Mouse (Mus musculus) erythroblast, embryonic 14.5 days (primary cell): Measurements from ENCODE around the gene Ola1. TPM values are rescaled to one million over a fixed set of nuclear protein-coding genes. Genes with fewer than 3 reads are reported as not detected.

Experiments
- H3K27me3 ChIP-seq: 2 replicates; pipeline ENCODE4 v1.6.1; 2012; ENCODE audit warnings: inconsistent platforms; ENCODE audit not compliant: control insufficient read depth
- H3K36me3 ChIP-seq: 2 replicates; pipeline ENCODE4 v1.6.1; 2012; ENCODE audit warnings: mild to moderate bottlenecking, inconsistent platforms; ENCODE audit not compliant: control insufficient read depth
- H3K4me1 ChIP-seq: 2 replicates; pipeline ENCODE4 v1.6.1; 2012; ENCODE audit warnings: inconsistent platforms; ENCODE audit not compliant: control insufficient read depth
- H3K4me3 ChIP-seq: replicated peaks from 2 replicates; pipeline ENCODE3; 2012; ENCODE audit warnings: moderate library complexity, mild to moderate bottlenecking, inconsistent platforms
- H3K9me3 ChIP-seq: 2 replicates; pipeline ENCODE4 v1.6.1; 2012; ENCODE audit warnings: low read length, inconsistent platforms, mixed read lengths; ENCODE audit not compliant: control insufficient read depth
- GATA1 ChIP-seq: IDR thresholded peaks from 2 replicates; pipeline ENCODE4 v1.6.1; 2012; ENCODE audit warnings: low read length, inconsistent platforms, mixed read lengths
- TAL1 ChIP-seq: IDR thresholded peaks from 3 replicates; pipeline ENCODE4 v1.6.1; 2012; ENCODE audit warnings: low read length, inconsistent platforms, mixed read lengths
- polyA plus RNA-seq: library from polyadenylated mRNA; stranded (reverse); fragments of >175 nt; gene quantifications from 2 replicates; pipeline ENCODE4 v1.2.3, GENCODE M21; 2012

Ola1 gene
- polyA plus RNA-seq, 1 experiment = 3.4 TPM

GRCm38 (mm10) chr2:73047061-73047741, 171.5 kb downstream of the Ola1 start:
- H3K4me3 ChIP-seq = no peak overlapping the region
- no peaks in the 10 kb centered on the region for H3K36me3 ChIP-seq
- no peaks in the 10 kb centered on the region for H3K9me3 ChIP-seq
- H3K27me3 ChIP-seq = peaks cover 15% of the 10 kb centered on the region
- TF ChIP-seq TAL1 (no peak), GATA1 (no peak)
- no peaks in the 10 kb centered on the region; the same call in 1 of the 2 replicates for H3K4me1 ChIP-seq

GRCm38 (mm10) chr2:73046576-73046975, 172.1 kb downstream of the Ola1 start:
- no peaks in the 10 kb centered on the region; the same call in 1 of the 2 replicates for H3K4me1 ChIP-seq
- H3K27me3 ChIP-seq = peaks cover 16% of the 10 kb centered on the region
- no peak for TF ChIP-seq TAL1
- TF ChIP-seq GATA1 = no peak
- no peaks in the 10 kb centered on the region for H3K36me3 ChIP-seq
- H3K4me3 ChIP-seq = no peak overlapping the region
- H3K9me3 ChIP-seq = no peaks in the 10 kb centered on the region

- Histone ChIP-seq H3K36me3 (no peaks in the 10 kb centered on the region), H3K9me3 (no peaks in the 10 kb centered on the region), H3K4me1 (no peaks in the 10 kb centered on the region; the same call in 1 of the 2 replicates), H3K4me3 (no peak overlapping the region), H3K27me3 (peaks cover 19% of the 10 kb centered on the region)
- no peak for TF ChIP-seq GATA1
- TF ChIP-seq TAL1 = no peak
Observed at GRCm38 (mm10) chr2:73045505-73045904, 173.2 kb downstream of the Ola1 start.

Other genes with a start within 250 kb of the Ola1 start
- gene Sp3, start 238.5 kb downstream of the Ola1 start, polyA plus RNA-seq = 1.0 and 1.1 TPM in 2 replicates
- gene Gm11084, start 232.2 kb downstream of the Ola1 start, polyA plus RNA-seq = not detected in 2 replicates
- not detected in 2 replicates for gene Sp9, start 53.0 kb upstream of the Ola1 start, polyA plus RNA-seq
- gene Scrn3, start 93.7 kb upstream of the Ola1 start, polyA plus RNA-seq = 0.56 and 1.1 TPM in 2 replicates
- 9.0 and 9.7 TPM in 2 replicates for gene Cir1, start 93.8 kb upstream of the Ola1 start, polyA plus RNA-seq
- 0.18 and 0.31 TPM in 2 replicates for gene Gpr155, start 167.6 kb upstream of the Ola1 start, polyA plus RNA-seq